Mouse (Mus musculus) layer of hippocampus, adult 8-10 months (tissue): ENCODE data around the gene Ncan. TPM values are rescaled to one million over a fixed set of nuclear protein-coding genes. Genes with fewer than 3 reads are reported as not detected.
A peak's percentile ranks its signal among the peaks of the same experiment; 100 is the strongest.

Experiments used
- DNase-seq, 2 experiments: peaks; one replicate each; pipeline ENCODE4 v3.0.0; 2022; ENCODE audit warnings: low spot score in 2 of 2
- total RNA-seq, 4 experiments: library from RNA; stranded (reverse); gene quantifications; 2 replicates each; pipeline ENCODE4 v1.2.4; 2022

Ncan gene
- total RNA-seq, 4 experiments from 2014 or later = 121 to 134 (median 129) TPM

DNA sequence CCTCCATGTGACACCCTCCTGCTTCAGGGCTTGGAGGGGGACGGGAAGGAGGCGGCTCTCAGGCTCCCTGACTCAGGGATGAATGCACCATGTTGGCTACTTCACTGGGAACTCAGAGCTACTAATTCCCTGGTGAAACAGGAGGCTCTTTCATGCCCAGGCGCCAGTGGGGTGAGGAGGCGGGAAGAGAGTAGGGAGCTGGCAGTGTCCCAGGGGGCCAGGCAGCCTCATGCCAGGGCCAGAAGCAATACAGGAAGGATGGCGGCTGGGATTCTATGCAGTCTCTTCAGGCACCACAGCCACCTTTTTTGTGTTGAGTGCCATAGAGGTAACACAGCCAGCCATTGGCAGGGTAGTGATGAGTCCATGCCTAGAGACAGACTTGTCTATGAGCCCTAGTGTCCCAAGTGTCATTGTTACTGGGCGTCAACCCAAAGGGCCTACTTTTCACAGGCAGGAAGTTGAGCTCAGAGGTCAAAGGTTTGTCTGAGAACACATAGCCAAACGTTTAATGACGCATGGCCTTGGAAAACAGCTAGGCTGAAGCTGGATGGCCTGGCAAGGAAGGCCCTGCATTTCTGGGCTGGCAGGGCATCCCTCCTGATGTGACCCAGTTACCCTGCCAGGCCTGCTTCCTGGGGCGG lies 8.8 kb upstream of the Ncan start:
- DNase-seq = peak; percentile 86 to 89

DNA sequence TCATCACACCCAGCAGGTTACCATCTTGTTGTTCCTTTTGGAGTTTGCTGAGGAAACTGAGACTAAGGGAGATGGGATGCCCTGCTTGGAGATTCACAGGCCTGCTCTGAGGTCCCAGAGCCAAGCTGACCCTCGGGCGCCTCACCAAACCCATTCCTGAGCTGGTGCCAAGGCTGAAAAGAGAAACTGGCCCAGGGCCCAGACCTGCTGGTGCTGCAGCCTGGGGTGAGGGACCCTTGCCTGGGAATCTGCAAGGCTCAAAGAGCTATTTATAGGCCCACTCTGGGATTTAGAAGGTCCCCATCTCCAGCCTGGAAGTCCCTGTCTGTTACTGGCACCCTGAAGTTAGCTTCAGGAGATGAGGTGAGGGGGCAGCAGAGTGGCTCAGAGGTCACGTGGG lies 7.8 kb upstream of the Ncan start:
- DNase-seq = peak; percentile 70 to 75

DNA sequence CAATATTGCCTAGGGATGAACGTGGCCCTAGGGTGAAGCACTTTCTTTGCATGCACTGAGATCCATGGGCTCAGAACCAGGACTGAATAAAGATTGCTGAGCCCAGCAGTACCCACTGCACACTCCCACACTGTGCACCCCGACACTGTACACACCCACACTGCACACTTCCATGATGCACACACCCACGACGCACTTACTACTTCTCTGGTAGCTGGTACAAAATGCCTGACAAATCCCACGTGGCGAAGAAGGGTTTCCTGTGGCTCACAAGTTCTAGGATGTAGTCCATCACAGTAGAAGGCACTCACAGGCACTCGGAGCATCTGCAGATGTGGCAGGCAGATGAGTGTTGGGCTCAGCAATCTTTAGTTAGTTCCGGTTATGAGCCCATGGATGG lies 4.3 kb upstream of the Ncan start:
- DNase-seq = no peak

DNA sequence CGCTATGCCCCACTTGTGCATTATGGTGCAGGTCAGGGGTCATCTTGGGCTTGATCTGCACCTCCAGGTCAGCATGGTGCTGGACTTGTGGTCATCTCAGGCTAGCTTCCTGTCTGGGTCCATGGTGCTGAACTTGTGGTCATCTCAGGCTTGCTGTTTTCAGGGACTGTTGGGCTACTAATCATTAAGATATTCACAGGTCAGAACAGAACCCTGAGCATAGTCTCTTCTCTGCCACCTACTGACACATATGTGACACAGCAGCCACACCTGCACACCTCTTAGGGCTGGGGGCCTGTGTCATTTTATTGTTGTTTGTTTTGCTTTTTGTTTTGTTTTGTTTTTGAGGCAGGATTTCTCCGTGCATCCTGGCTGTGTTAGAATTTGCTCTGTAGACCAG lies 2.2 kb upstream of the Ncan start:
- no peak for DNase-seq

DNA sequence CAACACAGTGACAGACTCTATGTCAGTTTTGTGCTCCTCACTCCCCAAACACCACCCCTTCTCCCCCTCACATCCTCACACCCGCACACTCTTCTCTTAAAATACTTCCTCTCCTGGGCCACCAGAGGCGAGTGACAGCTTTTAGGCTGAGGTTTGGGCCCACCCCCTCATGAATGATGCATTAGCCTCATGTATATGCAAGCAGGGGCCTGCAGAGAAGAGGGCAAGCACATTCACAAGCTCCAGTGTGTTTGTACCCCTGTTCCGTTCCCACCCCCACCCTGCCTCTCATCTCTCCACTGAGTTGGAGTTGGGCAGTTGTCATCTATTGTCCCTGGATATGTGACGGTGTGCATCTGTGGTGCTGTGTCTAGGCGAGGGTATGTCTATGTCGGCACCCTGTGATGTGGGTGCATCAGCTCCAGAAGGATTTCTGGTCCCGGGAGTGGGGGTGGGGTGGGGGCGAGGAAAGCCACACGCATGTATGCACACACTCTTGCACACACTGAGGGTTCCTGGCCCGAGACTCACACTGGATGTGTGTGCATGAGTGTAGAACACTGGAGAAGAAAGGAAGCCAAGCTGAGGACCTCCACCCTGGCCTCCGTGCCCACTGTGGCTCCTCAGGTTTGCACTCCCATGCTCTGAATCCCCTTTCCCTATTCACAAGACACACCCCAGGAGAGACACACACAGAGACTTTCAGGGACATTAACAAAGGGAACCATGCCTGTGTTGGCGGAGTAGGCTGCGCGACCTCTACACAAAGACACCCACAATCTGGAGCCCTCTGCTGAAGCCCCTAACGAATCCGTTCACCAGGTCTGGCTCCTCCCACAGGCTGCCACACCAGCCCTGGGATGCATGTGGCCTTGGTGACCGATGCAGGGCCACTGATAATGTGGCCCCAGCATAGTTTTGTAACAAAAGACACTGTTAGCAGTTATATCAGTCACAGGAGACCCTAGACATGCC lies 1.7 kb downstream of the Ncan start:
- DNase-seq = peak; percentile 59 to 64

DNA sequence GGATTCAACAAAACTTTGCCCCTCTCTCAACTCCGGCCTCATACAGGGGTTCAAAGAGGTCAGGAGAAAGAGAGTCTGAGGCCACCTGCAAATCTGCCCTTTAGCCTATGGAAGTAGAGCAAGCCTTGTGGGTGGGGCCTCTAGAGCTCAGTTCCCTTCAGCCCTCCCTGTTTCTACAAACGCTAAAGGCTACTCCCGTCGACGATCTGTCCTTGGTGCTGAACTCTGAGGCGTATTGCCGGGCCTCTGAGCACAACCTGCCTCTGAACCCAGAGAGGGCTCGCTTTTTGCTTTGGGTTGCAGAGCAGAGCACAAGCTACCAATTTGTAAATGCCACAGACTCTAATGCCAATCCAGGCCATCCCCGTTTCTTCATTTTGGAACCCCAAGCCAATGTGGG lies 3.1 kb downstream of the Ncan start:
- DNase-seq = no peak

DNA sequence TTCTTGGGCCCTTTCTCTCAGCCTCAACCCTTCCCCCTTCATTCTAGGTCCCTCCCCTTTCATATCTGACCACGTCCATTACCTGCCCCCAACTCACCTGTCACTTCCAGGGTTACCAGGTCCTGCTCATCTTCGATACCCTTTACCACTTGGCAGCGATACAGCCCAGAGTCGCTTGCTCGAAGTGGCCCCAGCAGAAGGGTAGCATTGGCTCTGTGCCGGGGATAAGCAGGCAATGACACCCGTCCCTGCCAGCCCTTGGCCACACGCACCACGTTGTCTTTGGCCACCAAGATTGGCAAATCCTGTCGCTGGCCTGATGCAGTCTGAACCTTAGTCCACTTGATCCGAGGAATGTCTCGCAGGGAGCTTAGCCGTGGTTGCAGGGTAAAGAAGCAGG lies 5.8 kb downstream of the Ncan start:
- DNase-seq = no peak

DNA sequence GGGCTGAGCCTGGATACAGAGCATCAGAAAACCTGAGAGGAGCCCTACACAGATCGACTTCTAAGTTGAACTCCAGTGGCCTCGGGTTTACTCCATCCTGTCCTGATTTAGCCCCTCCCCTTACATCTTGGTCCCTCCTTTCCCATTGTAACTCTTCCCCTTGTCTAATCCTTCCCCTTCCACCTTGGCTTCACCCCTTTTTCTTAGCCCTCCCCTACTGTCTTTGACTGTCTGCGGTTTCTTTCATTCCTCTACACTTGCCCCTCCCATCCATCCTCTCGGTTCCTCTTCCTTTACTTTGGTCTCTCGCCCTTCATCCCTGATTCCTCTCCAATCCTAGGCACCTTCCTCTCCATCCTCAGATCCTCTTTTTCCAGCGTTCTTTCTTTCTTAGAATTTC lies 6.2 kb downstream of the Ncan start:
- no peak for DNase-seq

DNA sequence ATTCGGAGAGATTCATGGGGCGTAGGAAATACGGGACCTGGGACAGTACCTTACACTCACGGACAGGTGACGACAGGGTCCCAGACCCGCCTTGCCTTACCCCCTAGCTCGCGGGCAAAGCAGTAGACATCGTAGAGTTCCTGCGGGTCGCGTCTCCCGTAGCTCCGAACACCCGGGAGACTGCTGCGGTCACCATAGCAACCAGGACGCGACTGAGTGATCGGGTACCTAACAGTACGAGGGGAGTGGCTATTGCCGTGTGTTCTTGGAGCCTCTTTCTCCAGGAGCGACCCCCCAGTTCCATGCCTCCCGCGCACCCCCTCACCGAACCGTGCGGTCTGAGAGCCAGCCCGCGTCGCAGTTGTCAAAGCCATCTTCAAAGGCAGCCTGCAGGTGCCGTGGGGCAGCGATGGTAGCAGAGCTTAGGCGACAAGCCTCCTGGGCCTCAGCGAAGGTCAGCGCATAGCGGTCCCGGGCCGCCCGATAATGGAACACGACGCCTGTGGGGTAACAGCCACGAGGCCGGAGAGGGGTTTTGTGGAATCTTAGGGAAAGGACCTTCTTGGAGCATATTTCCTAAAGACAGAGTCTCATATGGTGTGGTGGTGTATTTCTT lies 8.2 kb downstream of the Ncan start:
- no peak for DNase-seq

DNA sequence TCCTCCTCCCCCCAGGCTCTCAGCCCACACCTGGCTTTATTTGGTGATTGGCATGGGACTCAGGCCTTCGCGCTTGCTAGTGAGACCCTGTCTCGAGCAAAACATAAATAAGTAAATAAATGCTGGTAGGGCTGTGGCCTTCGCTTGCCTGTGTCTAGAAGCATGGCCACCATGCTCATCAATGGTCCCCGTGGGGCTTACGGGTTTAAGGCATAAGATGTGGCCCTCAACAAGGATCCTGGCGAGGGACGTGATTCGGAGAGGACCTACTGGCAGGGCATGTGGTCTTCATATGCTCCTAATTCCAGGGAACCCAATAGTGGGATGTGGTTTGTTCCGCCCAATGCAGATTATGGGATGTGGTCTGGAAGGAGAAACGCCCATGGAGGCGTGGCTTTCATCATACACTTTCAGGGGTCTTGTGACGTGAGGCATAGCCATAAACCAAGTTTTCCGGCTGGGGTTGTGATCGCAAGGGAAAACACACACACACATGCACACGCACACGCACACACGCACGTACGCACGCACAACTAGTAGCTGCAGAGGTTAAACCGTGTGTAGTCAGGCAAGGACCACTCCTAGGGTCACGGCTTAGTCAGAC lies 9.4 kb downstream of the Ncan start:
- no peak for DNase-seq

DNA sequence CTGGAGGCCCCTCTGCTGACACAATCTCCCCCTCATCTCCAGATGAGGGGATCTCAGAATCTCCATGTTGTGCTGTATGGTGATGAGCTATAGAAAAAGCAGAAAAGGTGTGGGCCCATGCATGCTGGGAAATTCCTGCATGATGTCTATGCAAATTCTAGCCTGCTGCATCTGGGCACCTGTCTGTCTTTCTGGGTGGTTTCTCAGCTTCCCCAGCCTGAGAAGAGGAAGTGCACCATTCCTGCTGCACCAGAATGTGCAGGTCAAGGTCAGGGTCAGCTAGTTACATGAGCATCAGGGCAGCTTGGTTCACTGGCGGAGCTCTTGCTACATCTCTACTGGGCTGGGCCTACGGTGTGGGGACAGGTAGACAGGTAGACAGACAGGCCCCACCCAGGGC lies 10.2 kb downstream of the Ncan start:
- DNase-seq = no peak

DNA sequence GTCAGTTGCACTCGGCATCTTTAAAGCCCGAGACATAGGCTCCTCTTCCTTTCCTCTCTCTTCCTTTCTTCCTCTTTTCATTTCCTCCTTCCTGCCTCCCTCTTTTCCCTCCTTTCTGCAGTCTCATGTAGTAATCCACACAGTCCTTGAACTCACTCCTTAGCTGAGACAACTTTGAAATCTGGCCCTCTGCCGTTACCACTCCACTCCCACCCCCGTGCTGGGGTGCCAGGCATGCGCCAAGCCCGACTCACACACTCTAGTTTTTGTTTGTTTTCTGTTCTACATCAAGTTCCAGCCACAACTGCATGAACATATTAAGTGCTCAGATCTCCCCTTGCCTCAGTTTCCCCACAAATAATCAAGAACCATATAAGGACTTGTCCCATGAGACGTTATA lies 15.8 kb downstream of the Ncan start:
- DNase-seq = no peak

DNA sequence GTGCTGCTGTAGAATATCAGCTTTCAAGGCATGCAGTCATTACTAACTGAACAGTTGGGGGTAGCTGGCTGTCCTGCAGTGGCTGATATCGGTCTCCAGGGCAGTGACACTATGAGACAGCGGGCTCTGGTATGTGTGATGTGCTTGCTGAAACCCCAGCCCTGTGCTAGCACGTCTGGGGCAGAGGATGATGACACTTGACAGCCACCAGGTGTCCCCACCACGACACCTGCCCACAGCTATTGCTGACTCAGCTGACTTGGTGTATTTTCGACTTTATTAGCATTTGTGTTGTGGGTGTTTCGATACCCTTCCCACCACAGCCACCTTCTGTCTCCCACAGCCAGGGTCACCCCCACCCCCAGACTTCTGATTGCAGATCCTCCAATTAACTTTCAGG lies 16.2 kb downstream of the Ncan start:
- no peak for DNase-seq

DNA sequence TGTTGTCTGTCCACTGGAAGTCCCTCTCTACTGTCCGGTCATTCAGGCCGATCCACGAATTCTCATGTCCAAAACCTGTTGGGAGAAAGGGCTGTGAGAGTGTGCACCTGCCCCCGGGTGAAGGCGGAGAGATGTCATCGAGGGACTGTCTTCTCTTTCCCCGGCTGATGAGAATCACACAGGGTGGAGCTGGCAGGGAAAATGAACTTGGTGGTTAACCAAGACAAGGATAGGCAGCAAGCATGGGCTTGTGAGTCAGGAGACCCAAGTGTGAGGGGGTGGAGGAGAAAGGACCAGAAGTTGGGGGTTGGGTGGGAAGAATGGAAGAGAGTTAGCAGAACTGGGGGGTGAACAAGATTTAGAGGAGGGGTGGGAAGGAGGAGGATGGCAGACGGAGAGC lies 20.4 kb downstream of the Ncan start:
- no peak for DNase-seq

DNA sequence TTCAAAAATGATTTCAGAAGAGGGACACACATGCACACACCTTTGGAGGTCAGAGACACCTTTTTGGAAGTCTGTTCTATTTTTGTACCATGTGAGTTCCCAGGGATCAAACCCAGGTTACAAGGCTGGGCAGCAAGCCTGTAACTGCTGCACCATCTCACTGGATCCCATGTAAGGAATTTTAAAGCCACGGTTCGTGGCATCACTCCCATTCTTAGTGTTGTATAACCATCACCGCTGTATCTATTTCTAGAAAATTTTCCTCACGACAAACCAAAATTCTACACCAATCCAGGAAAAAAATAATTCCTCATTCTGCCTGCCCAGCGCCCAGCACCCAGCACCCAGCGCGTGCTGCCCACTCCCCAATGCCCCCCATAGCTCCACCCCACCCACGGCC lies 21.4 kb downstream of the Ncan start:
- DNase-seq = no peak

DNA sequence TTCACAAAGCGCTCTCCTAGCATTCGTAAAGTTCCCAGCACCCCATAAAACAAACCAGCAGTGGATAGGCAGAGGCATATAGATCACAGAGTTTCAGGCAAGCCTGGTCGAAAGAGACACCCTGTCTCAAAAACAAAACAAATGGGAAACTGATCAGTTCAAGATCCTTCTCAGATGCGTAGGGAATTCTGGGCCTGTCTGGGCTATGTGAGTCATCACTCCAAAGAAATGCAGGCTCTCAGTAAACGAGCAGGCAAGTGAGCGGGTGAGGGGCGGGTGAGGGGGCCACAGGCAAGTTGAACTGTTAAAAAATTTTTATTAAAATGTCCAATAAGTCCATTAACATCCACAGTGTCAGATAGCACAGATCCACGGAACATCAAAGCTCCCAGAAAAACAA lies 27.9 kb downstream of the Ncan start:
- DNase-seq = no peak

DNA sequence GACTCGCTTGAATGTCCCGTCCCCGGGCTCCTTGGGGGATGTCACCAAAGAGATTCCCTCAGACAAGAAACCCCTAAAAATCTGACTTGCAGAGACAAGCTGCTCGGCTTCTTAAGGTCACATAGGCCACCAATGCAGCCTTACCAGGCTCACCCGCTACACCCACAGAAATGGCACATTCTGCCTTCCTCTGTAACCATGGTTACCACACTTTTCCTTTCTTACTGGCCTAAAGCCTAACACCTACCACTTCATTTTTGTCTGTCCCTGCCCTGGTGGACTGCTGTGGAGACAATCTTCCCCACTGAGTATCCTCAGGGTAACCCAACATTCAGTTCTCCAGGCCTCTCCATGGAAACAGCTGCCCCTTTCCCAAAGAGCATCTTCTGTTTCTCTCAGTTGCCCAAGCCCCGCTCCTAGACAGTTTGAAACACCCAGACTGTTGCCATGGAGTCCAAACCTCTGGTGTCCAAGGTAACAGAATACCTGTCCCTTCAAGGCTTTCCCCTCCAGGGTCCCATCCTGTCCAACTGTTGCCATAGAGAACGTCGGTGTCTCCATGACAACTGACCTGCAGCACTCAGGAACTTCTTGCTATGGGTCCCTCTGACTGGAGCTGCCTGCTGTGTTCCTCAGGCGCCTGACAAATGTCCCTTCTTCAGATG lies 31.2 kb downstream of the Ncan start:
- DNase-seq = no peak

DNA sequence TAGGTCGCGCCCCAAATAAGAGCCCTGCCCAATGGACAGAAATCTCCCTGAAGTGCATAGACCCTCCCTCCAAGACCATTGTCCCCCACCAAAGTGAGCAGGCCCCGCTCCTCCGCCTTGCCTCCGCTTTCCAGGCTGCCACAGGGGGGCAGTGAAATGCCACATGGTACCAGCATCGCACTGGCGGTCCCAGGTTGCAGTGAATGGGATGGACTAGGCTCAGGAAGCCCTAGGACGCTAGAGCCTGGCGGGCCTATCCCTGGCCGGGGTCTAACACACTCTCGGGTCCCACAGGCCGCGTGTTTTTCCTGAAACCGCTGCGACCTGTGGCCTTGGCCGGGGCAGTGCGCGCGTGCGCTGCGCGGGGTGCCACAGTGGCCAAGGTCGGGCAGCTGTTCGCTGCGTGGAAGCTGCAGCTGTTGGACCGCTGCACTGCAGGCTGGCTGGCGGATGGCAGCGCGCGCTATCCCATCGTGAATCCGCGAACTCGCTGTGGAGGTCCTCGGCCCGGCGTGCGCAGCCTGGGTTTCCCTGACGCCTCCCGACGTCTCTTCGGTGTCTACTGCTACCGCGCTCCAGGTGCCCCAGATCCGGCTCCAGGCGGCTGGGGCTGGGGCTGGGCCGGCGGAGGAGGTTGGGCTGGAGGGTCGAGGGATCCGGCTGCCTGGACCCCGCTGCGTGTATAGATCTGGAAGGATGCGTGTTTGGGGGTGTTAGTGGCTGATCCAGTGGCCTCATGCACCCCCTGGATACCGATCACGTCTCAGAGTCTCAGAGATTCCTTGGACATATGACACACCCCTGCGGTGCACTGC lies 32.6 kb downstream of the Ncan start:
- DNase-seq = peak in 1 of 2 experiments; percentile 64

DNA sequence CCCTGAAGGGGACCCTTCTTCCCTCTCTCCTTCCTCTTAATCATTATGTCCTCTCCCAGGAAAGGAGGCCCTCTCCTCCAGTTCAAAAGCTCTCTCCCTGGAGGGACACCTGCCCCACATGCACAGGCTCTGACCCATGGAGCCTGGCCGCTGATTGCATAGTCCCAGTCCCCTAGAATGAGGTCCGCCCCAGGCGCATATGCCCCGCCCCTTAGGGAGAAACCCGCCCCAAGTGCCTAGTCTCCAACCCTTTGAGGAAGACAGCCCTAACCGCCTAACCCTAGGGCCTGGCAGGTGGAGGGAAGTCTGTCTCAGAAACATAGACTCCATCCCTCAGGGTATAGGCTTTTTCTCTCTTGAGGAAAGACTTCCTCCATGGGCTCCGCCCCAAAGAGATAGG lies 33.4 kb downstream of the Ncan start:
- no peak for DNase-seq

DNA sequence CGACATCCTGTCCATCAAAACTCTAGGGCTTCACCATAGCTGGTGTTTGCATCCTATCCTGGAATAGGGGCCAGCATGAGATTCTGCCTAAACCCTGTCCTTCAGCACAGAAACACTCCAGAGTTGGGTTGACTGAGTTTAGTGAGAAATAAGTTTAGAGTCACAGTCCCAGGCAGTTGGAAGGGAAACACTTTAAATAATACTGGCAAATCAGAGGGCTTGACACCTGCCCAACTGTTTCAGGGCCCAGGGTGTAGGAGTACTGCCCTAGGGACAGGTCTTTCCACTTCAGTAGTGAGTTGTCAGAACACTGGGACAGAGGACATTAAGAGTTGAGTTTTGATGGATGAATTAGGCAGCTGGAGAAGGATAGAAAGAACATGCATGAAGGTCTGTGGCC lies 34.5 kb downstream of the Ncan start:
- no peak for DNase-seq
